Mouse (Mus musculus) telencephalon, adult 2 months (tissue): Measurements from ENCODE around the gene Pias4.
A peak's percentile ranks its signal among the peaks of the same experiment; 100 is the strongest.

Experiments used
- DNase-seq: peaks from one replicate; pipeline ENCODE4 v3.0.0-alpha.2; 2011; ENCODE audit warnings: low read depth, low spot score

Pias4 gene

DNA sequence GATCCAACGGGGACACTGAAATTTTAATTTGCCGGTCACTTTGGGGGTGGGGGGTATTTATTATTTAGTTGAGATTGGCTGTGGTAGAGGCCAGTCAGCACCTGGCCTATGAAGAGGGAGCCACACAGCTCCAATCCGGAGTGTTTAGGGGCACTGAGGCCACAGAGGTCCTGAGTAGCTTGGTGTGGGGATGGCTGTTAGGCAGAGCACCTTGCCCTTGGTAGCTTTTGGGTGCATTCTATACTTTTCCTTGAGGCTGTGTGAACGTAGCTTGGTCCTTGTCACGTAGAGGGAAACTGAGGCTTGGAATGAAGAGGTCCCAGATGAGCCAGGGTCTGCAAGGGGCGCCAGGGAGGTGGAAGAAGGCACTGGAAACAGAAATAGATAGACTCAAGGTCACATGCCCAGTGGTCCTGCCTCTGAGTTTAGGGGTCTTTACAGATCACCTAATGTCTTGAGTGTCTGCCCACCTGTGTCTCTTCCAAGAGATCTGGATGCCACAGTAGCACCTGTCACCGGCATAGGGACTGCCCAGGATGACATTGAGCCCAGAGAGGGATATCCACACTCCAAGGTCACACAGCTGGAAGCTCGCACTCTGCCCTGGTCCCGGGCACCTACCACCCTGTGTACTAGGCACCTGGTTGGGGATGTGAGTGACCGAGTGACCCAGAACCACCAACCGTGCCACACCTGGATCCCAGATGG lies 28.7 kb downstream of the Pias4 start:
- DNase-seq: no peak

DNA sequence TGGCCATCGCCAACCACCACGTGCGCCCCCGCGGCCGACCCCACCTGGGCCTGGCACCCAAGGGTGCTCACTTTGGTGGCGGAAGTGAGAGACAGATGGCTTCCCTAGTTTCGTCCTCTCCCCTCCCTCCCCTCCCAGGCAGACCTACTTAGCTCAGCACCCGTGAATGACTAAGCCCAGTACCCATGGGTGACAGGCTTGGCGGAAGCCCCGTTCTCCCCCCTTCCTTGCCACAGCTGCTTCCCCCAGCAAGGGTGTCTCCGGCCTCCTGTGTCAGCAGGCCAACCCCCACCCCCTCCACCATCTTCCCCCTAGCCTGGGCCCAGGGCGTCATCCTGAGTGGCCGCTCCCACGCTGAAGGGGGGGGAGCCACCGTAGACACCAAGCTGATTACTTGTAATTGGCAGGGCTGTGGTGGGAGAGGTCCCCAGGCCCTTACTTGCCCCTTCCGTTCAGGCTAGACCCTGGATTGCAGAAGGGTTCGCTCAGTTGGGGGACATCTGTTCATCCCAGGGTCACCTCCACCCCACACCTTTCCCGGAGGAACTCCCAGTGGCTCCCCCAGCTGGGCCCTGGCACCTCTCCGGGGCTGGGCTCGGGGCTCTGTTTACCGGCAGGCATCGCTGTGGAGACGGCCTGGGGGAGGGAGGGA lies 29.5 kb downstream of the Pias4 start:
- no peak for DNase-seq

DNA sequence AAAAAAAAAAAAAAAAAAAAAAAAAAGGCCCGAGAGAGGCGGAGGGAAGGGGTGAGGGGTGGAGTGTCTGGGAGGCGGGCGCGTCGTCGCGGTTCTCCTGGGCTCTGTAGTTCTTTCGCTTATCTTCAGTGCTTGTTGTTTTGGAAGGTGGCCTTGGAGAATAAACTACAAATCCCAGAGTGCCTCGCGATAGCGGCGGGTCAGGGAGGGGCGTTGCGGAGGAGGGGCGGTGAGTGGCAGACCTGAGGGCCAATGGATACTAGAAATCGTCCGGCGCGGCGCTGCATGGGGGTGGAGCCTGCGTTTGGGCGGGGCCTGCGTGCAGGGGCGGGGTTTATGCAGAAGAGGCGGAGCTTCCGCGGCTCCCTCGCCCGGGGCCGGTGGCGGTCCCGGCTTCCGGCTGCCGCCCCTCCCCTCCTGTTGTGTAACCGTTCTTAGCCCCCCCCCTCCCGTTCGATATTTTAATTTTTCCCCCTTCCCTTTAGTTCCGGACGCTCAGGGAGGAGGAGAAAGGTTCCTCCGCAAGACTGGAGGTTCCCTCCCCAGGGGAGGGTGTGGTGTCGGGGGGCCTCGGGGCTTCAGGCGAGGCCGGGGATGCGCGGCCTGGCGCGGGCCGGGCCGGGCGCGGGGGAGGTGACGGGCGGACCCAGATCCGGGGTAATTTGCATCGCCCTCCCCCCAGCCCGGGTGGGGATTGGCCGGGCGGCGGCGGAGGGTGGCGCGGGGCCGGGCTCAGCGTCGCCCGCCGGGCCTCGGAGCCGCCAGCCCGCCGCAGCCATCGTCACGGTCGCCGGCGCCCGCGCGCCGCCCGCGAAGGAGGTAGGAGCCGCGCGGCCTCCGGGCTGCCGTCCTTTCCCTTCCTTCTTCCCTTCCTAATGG lies 30.2 kb downstream of the Pias4 start:
- DNase-seq: peak; percentile 99

DNA sequence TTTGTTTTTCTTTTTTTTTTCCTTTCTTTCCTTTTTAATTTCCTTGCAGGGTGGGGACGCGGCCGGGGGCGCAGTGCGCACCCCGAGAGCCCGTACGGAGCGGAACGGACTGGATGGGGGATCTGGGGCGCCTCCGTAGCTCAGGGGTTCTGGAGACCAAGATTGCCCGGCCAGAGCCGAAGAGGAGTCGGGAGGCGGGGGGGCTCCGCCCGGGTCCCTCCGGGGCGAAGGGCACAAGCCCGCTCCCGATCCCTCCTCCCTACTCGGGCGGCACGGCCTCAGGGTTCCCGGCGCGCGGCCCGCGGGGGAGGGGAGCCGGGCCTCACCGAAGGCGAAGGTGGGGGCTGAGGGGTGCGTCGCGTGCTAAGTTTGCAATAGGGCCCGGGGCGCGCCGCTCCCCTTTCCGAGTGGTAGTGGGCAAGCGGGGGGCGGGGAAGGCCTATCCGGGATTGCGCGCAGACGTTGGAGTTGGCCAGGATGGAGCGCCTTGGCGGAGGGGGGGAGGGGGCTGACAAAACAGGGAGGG lies 31.0 kb downstream of the Pias4 start:
- no peak for DNase-seq

DNA sequence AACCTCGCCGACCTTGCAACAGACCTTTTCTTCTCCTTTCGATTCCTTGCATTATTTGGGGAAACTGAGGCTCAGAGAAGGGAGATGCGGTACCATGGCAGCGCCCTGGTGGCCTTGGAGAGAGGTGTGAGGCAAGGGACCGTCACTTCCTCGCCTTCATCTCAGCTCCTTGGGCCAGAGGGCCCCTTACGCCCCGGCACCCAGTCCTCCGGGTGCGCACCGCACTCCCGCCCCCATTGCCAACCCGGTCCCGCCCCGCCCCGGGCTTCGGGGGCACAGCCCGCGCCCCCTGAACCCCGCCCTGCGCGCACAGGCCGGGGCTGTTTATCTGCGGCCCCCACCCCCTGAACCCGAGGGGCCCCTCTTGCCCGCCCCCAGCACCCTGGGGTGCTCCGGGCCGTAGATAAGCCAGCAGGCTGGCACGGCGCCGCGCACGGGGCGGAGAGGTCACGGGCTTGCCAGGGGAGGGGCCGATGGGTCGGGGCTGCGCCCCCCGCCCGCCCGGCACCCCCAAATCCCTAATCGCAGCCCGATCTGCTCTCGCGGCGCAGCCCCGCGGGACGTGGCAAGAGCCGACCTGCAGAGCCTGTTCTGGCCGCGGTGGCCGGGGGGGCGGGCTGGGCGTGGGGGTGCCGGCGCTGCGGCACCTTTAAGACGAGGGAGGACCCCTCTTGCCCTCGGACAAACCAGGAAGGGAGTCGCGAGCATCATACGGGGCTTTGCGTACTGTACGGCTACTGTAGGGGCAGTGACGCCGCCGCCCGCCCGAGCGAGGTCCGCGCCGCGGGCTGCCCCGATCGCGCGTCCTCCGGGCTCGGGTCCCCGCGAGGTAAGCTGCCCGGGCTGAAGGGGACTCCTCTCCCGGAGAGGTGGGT lies 31.7 kb downstream of the Pias4 start:
- peak; percentile 58 for DNase-seq

DNA sequence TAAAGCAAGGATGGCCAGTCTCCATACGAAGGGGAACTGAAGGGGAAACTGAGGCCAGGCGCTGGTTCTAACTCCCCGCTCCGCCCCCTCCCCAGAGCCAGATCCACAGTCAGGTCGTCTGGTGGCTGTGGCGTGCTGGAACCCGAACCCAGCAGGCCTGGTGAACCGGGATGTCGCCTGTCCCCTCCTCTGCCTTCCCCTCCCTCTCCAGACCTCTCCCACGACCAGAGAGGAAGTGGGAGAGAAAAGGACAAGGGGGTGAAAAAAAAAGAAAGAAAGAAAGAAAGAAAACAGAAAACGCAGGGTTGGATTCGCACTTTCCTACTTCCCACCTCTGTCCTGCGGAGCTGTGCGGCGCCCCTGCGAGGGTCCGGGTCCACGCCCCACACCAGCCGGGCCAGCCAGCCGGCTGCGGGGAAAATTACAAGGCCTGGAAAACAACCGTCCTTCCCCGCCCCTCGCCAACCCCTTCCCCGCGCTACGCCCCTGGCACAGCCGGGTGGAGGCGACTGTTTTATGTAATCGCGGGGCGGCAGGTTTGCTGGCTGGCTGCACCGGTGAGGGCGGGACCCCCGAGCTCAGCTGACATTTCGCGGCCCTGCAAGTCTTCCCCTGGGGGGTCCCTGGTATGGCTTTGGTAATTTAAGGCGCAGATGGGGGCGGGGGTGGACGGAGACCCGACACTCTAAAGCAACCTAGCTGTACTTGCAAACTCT lies 32.6 kb downstream of the Pias4 start, which contains the start of gene Zbtb7a:
TSS of gene Zbtb7a (plus strand) at position 255 of the 716 bp plus-strand sequence.
- no peak for DNase-seq

DNA sequence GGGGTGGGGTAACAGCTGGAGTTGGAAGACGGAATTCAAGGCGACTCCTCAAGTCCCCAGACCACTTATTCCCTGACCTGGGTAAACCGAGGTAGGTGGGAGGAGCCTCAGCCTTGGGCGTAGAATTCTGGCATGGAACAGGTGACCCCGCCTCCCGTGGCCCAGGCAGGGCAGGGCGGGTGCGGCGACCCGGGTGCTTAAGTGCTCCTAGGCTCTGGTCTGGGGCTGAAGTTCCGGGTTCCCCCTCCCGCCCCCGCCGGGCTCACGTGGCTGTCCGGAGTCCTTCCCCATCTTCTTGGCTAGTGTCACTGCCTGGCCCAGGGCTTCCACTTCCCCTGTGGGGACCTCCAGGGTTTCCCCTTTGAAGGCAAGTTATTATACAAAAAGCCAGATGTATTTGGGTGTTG lies 33.5 kb downstream of the Pias4 start:
- DNase-seq: no peak

DNA sequence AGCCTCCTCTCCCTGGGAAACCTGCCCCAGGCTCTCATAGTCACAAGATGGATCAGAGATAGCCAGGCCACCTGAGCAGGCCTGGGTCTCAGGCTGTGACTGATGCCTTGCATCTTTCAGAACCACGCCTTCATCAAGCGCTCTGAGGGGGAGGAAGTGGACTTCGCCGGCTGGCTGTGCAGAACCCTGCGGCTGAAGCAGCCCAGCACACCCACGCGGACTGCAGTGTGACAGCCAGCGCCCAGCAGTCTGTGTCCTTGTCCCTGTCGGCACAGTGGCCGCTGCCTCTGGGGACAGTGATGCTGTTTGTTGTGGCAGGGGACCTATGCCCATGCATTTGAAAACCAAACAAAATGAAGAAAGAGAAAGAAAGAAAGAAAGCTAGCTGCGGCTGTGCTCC lies 44.2 kb downstream of the Pias4 start:
- no peak for DNase-seq

DNA sequence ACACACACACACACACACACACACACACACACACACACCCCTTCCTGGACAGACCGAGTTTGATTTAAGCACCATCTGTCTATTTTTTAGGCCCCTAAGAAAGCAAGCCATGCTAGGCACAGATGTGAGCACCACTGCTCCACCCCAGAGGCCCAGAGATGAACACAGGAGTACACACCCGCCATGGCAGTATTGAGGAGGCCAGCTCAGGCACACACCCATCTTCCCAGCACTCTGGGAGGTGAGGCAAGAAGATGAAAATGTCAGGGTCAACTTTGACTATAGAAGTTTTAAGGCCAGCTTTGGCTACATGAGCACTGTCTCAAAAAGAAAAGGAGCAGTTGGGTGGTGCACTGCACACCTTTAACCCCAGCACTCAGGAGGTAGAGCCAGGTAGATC lies 44.8 kb downstream of the Pias4 start:
- no peak for DNase-seq

DNA sequence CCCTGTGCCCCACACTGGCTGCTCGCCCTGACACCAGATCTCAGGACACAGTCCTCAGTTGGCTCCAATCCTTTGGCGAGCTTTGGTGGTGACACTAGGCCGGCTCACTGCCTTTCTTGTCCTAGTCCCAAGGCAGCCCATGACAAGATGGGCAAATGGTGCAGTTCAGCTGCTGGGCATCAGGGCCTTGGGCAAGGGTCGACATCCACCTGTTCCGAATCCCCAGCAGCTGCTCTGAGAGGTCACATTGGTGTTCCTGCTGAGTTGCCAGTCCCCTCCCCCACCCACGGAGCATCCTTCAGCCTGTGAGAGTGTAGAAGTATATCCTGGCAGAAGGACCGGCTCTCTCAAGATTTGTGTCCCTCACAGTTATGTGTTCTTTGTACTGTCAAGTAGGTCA lies 47.1 kb downstream of the Pias4 start:
- no peak for DNase-seq

DNA sequence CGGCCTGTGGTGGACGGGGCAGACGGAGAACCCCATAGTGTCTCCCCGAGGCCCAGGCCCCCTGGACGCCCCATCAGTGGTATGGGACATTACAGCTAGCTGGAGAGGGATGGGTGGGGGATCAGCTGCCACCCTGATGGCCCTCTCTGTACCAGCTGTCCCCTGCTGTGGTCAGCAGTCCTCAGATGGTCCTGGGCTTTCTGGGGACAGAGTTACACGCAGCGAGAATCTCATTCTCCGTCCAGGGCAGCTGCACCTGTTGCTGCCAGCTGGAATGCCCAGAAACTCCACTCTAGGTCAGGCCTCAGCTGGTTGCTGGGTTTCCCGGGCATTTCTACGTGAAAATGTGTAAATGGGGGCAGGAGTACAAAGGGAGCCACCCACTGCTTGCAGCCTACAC lies 48.1 kb downstream of the Pias4 start:
- DNase-seq: no peak

DNA sequence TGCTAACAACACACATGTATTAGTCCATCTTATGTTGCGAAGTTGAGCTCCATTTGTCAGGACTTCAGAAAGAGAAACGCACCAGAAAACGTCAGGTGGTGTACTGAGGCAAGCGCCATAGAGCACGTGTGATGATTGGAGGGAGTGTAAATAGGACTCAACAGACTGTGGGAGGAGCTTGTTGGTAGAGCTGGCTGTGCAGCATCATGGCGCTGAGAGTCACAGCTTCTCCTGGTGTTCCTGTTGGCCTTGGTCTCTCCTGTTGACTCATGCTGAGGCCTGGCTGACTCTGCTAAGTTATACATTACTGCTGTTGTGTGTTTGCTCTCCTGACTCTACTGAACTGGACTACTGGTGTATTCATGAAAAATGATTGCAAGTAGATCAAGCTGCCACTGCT lies 54.8 kb downstream of the Pias4 start:
- DNase-seq: no peak

DNA sequence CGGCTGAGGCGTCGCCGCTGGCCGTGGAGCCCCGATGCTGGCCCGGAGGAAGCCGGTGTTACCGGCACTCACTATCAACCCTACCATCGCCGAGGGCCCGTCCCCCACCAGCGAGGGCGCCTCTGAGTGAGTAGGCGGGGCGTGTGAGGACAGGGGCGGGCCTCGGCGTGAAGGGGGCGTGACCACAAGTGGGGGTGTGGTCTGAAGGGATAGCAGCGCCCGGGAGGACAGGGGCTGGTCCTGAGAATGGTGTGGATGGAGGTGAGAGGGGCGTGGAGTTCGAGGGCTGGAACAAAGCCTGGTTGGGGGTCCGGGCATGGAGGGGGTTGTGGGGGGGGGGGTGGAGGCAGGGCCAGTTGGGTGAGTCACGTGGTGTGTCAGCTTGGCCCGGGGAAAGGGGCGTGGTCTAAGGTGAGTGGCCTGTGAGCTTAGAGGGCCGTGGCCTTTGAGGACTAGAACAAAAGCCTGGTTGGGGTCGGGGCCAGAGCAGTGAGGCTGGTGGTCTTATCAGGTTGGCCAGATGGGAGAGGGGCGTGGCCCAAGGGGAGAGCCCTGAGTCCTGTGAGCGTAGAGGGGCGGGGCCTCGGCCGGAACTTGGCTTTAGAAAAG lies 61.5 kb downstream of the Pias4 start:
- no peak for DNase-seq

DNA sequence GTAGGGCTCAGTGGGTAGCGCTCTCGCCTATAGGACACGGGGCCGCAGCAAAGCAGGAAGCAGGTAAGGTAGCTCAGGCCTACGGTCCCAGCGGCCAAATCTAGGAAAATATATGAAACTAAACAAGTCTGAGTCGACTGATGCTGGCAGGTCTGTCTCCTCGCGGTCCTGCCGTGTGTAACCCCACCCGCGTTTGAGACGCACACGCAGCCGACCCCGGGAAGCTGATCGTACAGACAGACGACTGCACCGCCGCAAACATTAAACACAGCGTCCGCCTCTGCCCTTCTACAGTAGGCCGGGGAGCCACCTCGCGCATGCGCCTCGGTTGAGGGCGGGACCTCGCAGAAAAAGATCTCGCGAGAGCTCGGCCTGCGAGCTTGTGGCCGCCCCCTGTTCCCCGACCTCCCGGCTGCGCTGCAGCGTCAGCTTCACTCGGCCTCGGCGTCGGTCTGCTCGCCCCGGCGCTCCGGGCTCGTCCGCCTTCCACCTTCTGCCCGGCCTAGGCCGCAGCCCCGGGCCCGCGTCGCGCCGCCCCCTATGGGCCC lies 62.1 kb downstream of the Pias4 start, which contains the start of gene Map2k2:
TSS of gene Map2k2 (plus strand) at position 351 of the 548 bp plus-strand sequence.
- peak; percentile 96 for DNase-seq
